Mouse (Mus musculus): ENCODE measurements around the gene Odf4. TPM values are rescaled to one million over a fixed set of nuclear protein-coding genes. Genes with fewer than 3 reads are reported as not detected.

The Odf4 gene
- polyA plus RNA-seq, 1 experiment from 2014 or later, result not detected

- Histone ChIP-seq H3K9me3 (no peaks in the 10 kb centered on the region), H3K9ac (no peak overlapping the region), H3K4me2 (replicated peaks) (no peak overlapping the region), H3K4me3 (replicated peaks) (no peak overlapping the region), H3K36me3 (peaks cover 23% of the 10 kb centered on the region), H3K4me1 (replicated peaks) (peaks cover 5% of the 10 kb centered on the region; the same call in 1 of the 2 replicates), H3K27ac (no peak overlapping the region), H3K27me3 (replicated peaks) (no peaks in the 10 kb centered on the region)
- 72% methylated on average over 3 of the region's 3 CpGs for WGBS
- no peak for ATAC-seq
These were observed 19.6 kb downstream of the Odf4 start for GRCm38 (mm10) chr11:68907251-68907650.

GRCm38 (mm10) chr11:68906461-68906790 is 20.5 kb downstream of the Odf4 start:
- H3K9ac ChIP-seq, result no peak overlapping the region

GRCm38 (mm10) chr11:68905665-68906460 is 21.0 kb downstream of the Odf4 start:
- ATAC-seq, result no peak
- Histone ChIP-seq H3K4me2 (replicated peaks) (no peak overlapping the region), H3K4me3 (replicated peaks) (no peak overlapping the region), H3K9me3 (no peaks in the 10 kb centered on the region), H3K36me3 (peaks cover 23% of the 10 kb centered on the region), H3K27ac (no peak overlapping the region), H3K27me3 (replicated peaks) (no peaks in the 10 kb centered on the region), H3K9ac (no peak overlapping the region), H3K4me1 (replicated peaks) (peaks cover 5% of the 10 kb centered on the region; the same call in 1 of the 2 replicates)
- WGBS, result 89% methylated on average over 9 of the region's 9 CpGs

More at GRCm38 (mm10) chr11:68906461-68906790, 20.5 kb downstream of the Odf4 start:
- Histone ChIP-seq H3K4me1 (replicated peaks) (peaks cover 2% of the 10 kb centered on the region; the same call in 1 of the 2 replicates), H3K4me3 (replicated peaks) (no peak overlapping the region), H3K27ac (0 out of 2 replicates have a peak overlapping the region, but pooled peaks have one; percentile 36), H3K36me3 (peaks cover 23% of the 10 kb centered on the region), H3K9me3 (no peaks in the 10 kb centered on the region), H3K4me2 (replicated peaks) (no peak overlapping the region), H3K27me3 (replicated peaks) (no peaks in the 10 kb centered on the region)
- WGBS, result 52% methylated on average over 4 of the region's 4 CpGs
- no peak for ATAC-seq

GRCm38 (mm10) chr11:68905138-68905531 is 21.7 kb downstream of the Odf4 start:
- peaks cover 6% of the 10 kb centered on the region; the same call in 1 of the 2 replicates for H3K4me1 ChIP-seq (replicated peaks)
- no peaks in the 10 kb centered on the region for H3K27me3 ChIP-seq (replicated peaks)
- H3K9me3 ChIP-seq, result no peaks in the 10 kb centered on the region
- no peak for ATAC-seq
- WGBS, result 87% methylated on average over 3 of the region's 3 CpGs
- 0 out of 2 replicates have a peak overlapping the region, but pooled peaks have one; percentile 17 for H3K27ac ChIP-seq
- peaks cover 23% of the 10 kb centered on the region for H3K36me3 ChIP-seq
- H3K4me3 ChIP-seq (replicated peaks), result no peak overlapping the region
- no peak overlapping the region for H3K9ac ChIP-seq
- no peak overlapping the region for H3K4me2 ChIP-seq (replicated peaks)

GRCm38 (mm10) chr11:68904375-68905137 is 22.3 kb downstream of the Odf4 start:
- no peak overlapping the region for H3K27ac ChIP-seq
- H3K36me3 ChIP-seq, result peaks cover 23% of the 10 kb centered on the region
- ATAC-seq, result no peak
- H3K4me1 ChIP-seq (replicated peaks), result peaks cover 6% of the 10 kb centered on the region; the same call in 1 of the 2 replicates
- no peak overlapping the region for H3K9ac ChIP-seq
- whole genome bisulfite sequencing, result 75% methylated on average over 8 of the region's 8 CpGs
- no peaks in the 10 kb centered on the region for H3K27me3 ChIP-seq (replicated peaks)
- H3K4me3 ChIP-seq (replicated peaks), result no peak overlapping the region
- H3K4me2 ChIP-seq (replicated peaks), result no peak overlapping the region
- H3K9me3 ChIP-seq, result no peaks in the 10 kb centered on the region

GRCm38 (mm10) chr11:68903775-68904174 is 23.1 kb downstream of the Odf4 start:
- no peak overlapping the region for H3K9ac ChIP-seq
- H3K9me3 ChIP-seq, result no peaks in the 10 kb centered on the region
- no peak for ATAC-seq
- H3K4me3 ChIP-seq (replicated peaks), result no peak overlapping the region
- H3K36me3 ChIP-seq, result peaks cover 23% of the 10 kb centered on the region
- 89% methylated on average over 2 of the region's 2 CpGs for WGBS
- no peak overlapping the region for H3K27ac ChIP-seq
- H3K4me1 ChIP-seq (replicated peaks), result peaks cover 6% of the 10 kb centered on the region; the same call in 1 of the 2 replicates
- no peak overlapping the region for H3K4me2 ChIP-seq (replicated peaks)
- no peaks in the 10 kb centered on the region for H3K27me3 ChIP-seq (replicated peaks)

GRCm38 (mm10) chr11:68902823-68903222 is 24.1 kb downstream of the Odf4 start:
- Histone ChIP-seq H3K4me2 (replicated peaks) (peak overlapping the region; percentile 64), H3K27ac (no peak overlapping the region), H3K27me3 (replicated peaks) (no peaks in the 10 kb centered on the region), H3K36me3 (peaks cover 23% of the 10 kb centered on the region), H3K4me3 (replicated peaks) (peak overlapping the region; percentile 69; the same call in 1 of the 2 replicates), H3K9ac (0 out of 2 replicates have a peak overlapping the region, but pooled peaks have one; percentile 92), H3K9me3 (no peaks in the 10 kb centered on the region), H3K4me1 (replicated peaks) (peaks cover 6% of the 10 kb centered on the region; the same call in 1 of the 2 replicates)
- ATAC-seq, result no peak
- 85% methylated on average over 5 of the region's 5 CpGs for WGBS

GRCm38 (mm10) chr11:68902367-68902766 is 24.5 kb downstream of the Odf4 start:
- H3K27ac ChIP-seq, result no peak overlapping the region
- peak overlapping the region; percentile 69 for H3K4me3 ChIP-seq (replicated peaks)
- no peak for ATAC-seq
- peak overlapping the region; percentile 64 for H3K4me2 ChIP-seq (replicated peaks)
- WGBS, result 3% methylated on average over 11 of the region's 11 CpGs
- H3K9me3 ChIP-seq, result no peaks in the 10 kb centered on the region
- H3K27me3 ChIP-seq (replicated peaks), result no peaks in the 10 kb centered on the region
- H3K36me3 ChIP-seq, result peaks cover 23% of the 10 kb centered on the region
- peak overlapping the region; percentile 92 for H3K9ac ChIP-seq
- peaks cover 6% of the 10 kb centered on the region; the same call in 1 of the 2 replicates for H3K4me1 ChIP-seq (replicated peaks)

- WGBS, result 0% methylated on average over 10 of the region's 10 CpGs
- H3K27ac ChIP-seq, result peak overlapping the region; percentile 83
- peak overlapping the region; percentile 64 for H3K4me2 ChIP-seq (replicated peaks)
- no peaks in the 10 kb centered on the region for H3K27me3 ChIP-seq (replicated peaks)
- H3K36me3 ChIP-seq, result peaks cover 23% of the 10 kb centered on the region
- no peak for ATAC-seq
- H3K4me3 ChIP-seq (replicated peaks), result peak overlapping the region; percentile 69
- H3K9ac ChIP-seq, result peak overlapping the region; percentile 92
- H3K4me1 ChIP-seq (replicated peaks), result peaks cover 6% of the 10 kb centered on the region; the same call in 1 of the 2 replicates
- no peaks in the 10 kb centered on the region for H3K9me3 ChIP-seq
These were observed 24.9 kb downstream of the Odf4 start for GRCm38 (mm10) chr11:68902047-68902364.

- H3K36me3 ChIP-seq, result peaks cover 23% of the 10 kb centered on the region
- H3K27me3 ChIP-seq (replicated peaks), result no peaks in the 10 kb centered on the region
- under 1% methylated on average over 52 of the region's 52 CpGs for WGBS
- peak within 1 kb of the TSS; percentile 83 for H3K27ac ChIP-seq
- peaks cover 6% of the 10 kb centered on the region; the same call in 1 of the 2 replicates for H3K4me1 ChIP-seq (replicated peaks)
- no peaks in the 10 kb centered on the region for H3K9me3 ChIP-seq
- ATAC-seq, result peak; percentile 90
- peak within 1 kb of the TSS; percentile 79 for H3K4me2 ChIP-seq (replicated peaks)
- peak within 1 kb of the TSS; percentile 69 for H3K4me3 ChIP-seq (replicated peaks)
- H3K9ac ChIP-seq, result peak within 1 kb of the TSS; percentile 92
These were observed 25.4 kb downstream of the Odf4 start, which contains the start of gene Rpl26 for GRCm38 (mm10) chr11:68901351-68902046. Gene Rpl26, plus strand, starts transcription at chr11:68901583.

GRCm38 (mm10) chr11:68900519-68901350 is 26.1 kb downstream of the Odf4 start:
- WGBS, result 25% methylated on average over 31 of the region's 31 CpGs
- peak; percentile 32 for ATAC-seq
- Histone ChIP-seq H3K4me3 (replicated peaks) (peak overlapping the region; percentile 69), H3K4me1 (replicated peaks) (peaks cover 6% of the 10 kb centered on the region; the same call in 1 of the 2 replicates), H3K4me2 (replicated peaks) (peak overlapping the region; percentile 79), H3K27ac (no peak overlapping the region), H3K9me3 (no peaks in the 10 kb centered on the region), H3K27me3 (replicated peaks) (no peaks in the 10 kb centered on the region), H3K36me3 (peaks cover 19% of the 10 kb centered on the region), H3K9ac (peak overlapping the region; percentile 50; the same call in 1 of the 2 replicates)

Measured in intestine, embryonic 15.5 days (tissue).